Mouse (Mus musculus) heart, embryonic 13.5 days (tissue): ENCODE data around the gene Arhgap23. TPM values are rescaled to one million over a fixed set of nuclear protein-coding genes. Genes with fewer than 3 reads are reported as not detected.
A peak's percentile ranks its signal among the peaks of the same experiment; 100 is the strongest.

Source experiments
- ATAC-seq: fragments of 200-750 bp; cut with Nextera tagmentation; 2 replicates; pipeline ENCODE4 v1.8.0; 2017; ENCODE audit warnings: moderate TSS enrichment; ENCODE audit not compliant: insufficient number of reproducible peaks, low FRiP score, low TSS enrichment; ENCODE audit errors: extremely low read depth
- H3K27ac ChIP-seq: fragments of 300-500 bp; sonication (generic); replicated peaks from 2 replicates; pipeline ENCODE4 v1.5.1; 2015; ENCODE audit warnings: moderate library complexity, mild to moderate bottlenecking, inconsistent platforms
- H3K27me3 ChIP-seq: fragments of 300-500 bp; sonication (generic); replicated peaks from 2 replicates; pipeline ENCODE4 v1.6.1; 2015; ENCODE audit warnings: mild to moderate bottlenecking, inconsistent platforms
- H3K36me3 ChIP-seq: fragments of 300-500 bp; sonication (generic); 2 replicates; pipeline ENCODE4 v1.6.1; 2015; ENCODE audit warnings: mild to moderate bottlenecking, inconsistent platforms
- H3K4me1 ChIP-seq: fragments of 300-500 bp; sonication (generic); 2 replicates; pipeline ENCODE4 v1.6.1; 2015; ENCODE audit warnings: inconsistent platforms
- H3K4me2 ChIP-seq: fragments of 300-500 bp; sonication (generic); 2 replicates; pipeline ENCODE4 v1.6.1; 2015; ENCODE audit warnings: inconsistent platforms, mild to moderate bottlenecking, moderate library complexity
- H3K4me3 ChIP-seq: fragments of 300-500 bp; sonication (generic); 2 replicates; pipeline ENCODE4 v1.5.1; 2015; ENCODE audit warnings: moderate library complexity, mild to moderate bottlenecking, inconsistent platforms
- H3K9ac ChIP-seq: fragments of 300-500 bp; sonication (generic); 2 replicates; pipeline ENCODE4 v1.6.1; 2015; ENCODE audit warnings: inconsistent platforms, mild to moderate bottlenecking, moderate library complexity
- H3K9me3 ChIP-seq: fragments of 300-500 bp; sonication (generic); 2 replicates; pipeline ENCODE4 v1.6.1; 2016; ENCODE audit warnings: inconsistent platforms
- WGBS: fragments of 180-500 bp; shearing (Covaris S2); methylation state at CpG from one replicate; pipeline ENCODE4 v1.1.7; 2015; ENCODE audit warnings: mixed read lengths; 5-methylcytosine and 5-hydroxymethylcytosine counted together
- polyA plus RNA-seq: library from polyadenylated mRNA; unstranded; fragments of >200 nt; fragmentation: Nextera tagmentation; extraction: Ambion mirVana; gene quantifications from 2 replicates; pipeline ENCODE4 v1.2.1, GENCODE M21; 2015

The Arhgap23 gene
- polyA plus RNA-seq, 1 experiment from 2014 or later, result 6.9 TPM

GRCm38 (mm10) chr11:97406094-97406951, 9.0 kb upstream of the Arhgap23 start:
- H3K9ac ChIP-seq, result peak overlapping the region; percentile 83
- H3K36me3 ChIP-seq, result no peaks in the 10 kb centered on the region
- H3K27ac ChIP-seq, result peak overlapping the region; percentile 85
- peak; percentile 29; the same call in 1 of the 2 replicates for ATAC-seq
- 0 out of 2 replicates have a peak overlapping the region, but pooled peaks have one; percentile 2 for H3K4me3 ChIP-seq
- no peaks in the 10 kb centered on the region for H3K9me3 ChIP-seq
- H3K27me3 ChIP-seq, result no peaks in the 10 kb centered on the region
- H3K4me1 ChIP-seq, result peaks cover 62% of the 10 kb centered on the region
- H3K4me2 ChIP-seq, result peak overlapping the region; percentile 99
- WGBS, result 39% methylated on average over 10 of the region's 10 CpGs

- Histone ChIP-seq H3K9me3 (no peaks in the 10 kb centered on the region), H3K4me1 (peaks cover 60% of the 10 kb centered on the region), H3K9ac (peak overlapping the region; percentile 48), H3K27ac (peak overlapping the region; percentile 85; the same call in 1 of the 2 replicates), H3K4me3 (no peak overlapping the region), H3K27me3 (no peaks in the 10 kb centered on the region), H3K4me2 (0 out of 2 replicates have a peak overlapping the region, but pooled peaks have one; percentile 99), H3K36me3 (no peaks in the 10 kb centered on the region)
- 70% methylated on average over 3 of the region's 3 CpGs for WGBS
- no peak for ATAC-seq
Observed at GRCm38 (mm10) chr11:97407456-97407855, 7.9 kb upstream of the Arhgap23 start.

GRCm38 (mm10) chr11:97408171-97408570, 7.2 kb upstream of the Arhgap23 start:
- peaks cover 61% of the 10 kb centered on the region for H3K4me1 ChIP-seq
- H3K9me3 ChIP-seq, result no peaks in the 10 kb centered on the region
- no peak overlapping the region for H3K4me2 ChIP-seq
- 0 out of 2 replicates have a peak overlapping the region, but pooled peaks have one; percentile 48 for H3K9ac ChIP-seq
- no peak for ATAC-seq
- H3K36me3 ChIP-seq, result no peaks in the 10 kb centered on the region
- no peaks in the 10 kb centered on the region for H3K27me3 ChIP-seq
- H3K4me3 ChIP-seq, result no peak overlapping the region
- H3K27ac ChIP-seq, result no peak overlapping the region
- 2% methylated on average over 6 of the region's 6 CpGs for WGBS

GRCm38 (mm10) chr11:97410958-97411357, 4.4 kb upstream of the Arhgap23 start:
- Histone ChIP-seq H3K9me3 (no peaks in the 10 kb centered on the region), H3K4me1 (peaks cover 39% of the 10 kb centered on the region), H3K9ac (no peak overlapping the region), H3K27me3 (no peaks in the 10 kb centered on the region), H3K27ac (no peak overlapping the region), H3K4me3 (no peak overlapping the region), H3K4me2 (no peak overlapping the region), H3K36me3 (no peaks in the 10 kb centered on the region)
- WGBS, result 72% methylated on average over 4 of the region's 4 CpGs
- ATAC-seq, result no peak

- Histone ChIP-seq H3K4me3 (no peak overlapping the region), H3K4me1 (peaks cover 39% of the 10 kb centered on the region), H3K9me3 (no peaks in the 10 kb centered on the region), H3K36me3 (no peaks in the 10 kb centered on the region), H3K27ac (peak overlapping the region; percentile 86), H3K9ac (peak overlapping the region; percentile 33; the same call in 1 of the 2 replicates), H3K27me3 (no peaks in the 10 kb centered on the region), H3K4me2 (0 out of 2 replicates have a peak overlapping the region, but pooled peaks have one; percentile 12)
- no peak for ATAC-seq
- 20% methylated on average over 3 of the region's 3 CpGs for WGBS
Observed at GRCm38 (mm10) chr11:97412117-97412516, 3.2 kb upstream of the Arhgap23 start.

GRCm38 (mm10) chr11:97412808-97413347, 2.5 kb upstream of the Arhgap23 start:
- 42% methylated on average over 10 of the region's 10 CpGs for WGBS
- H3K4me1 ChIP-seq, result peaks cover 39% of the 10 kb centered on the region
- no peaks in the 10 kb centered on the region for H3K36me3 ChIP-seq
- H3K9ac ChIP-seq, result peak overlapping the region; percentile 25; the same call in 1 of the 2 replicates
- peak overlapping the region; percentile 86 for H3K27ac ChIP-seq
- H3K27me3 ChIP-seq, result no peaks in the 10 kb centered on the region
- no peaks in the 10 kb centered on the region for H3K9me3 ChIP-seq
- no peak for ATAC-seq
- no peak overlapping the region for H3K4me3 ChIP-seq
- peak overlapping the region; percentile 12; the same call in 1 of the 2 replicates for H3K4me2 ChIP-seq

GRCm38 (mm10) chr11:97415712-97416636, 641 bp downstream of the Arhgap23 start:
- peak overlapping the region; percentile 96 for H3K9ac ChIP-seq
- H3K4me2 ChIP-seq, result peak overlapping the region; percentile 82
- WGBS, result 2% methylated on average over 48 of the region's 49 CpGs
- no peaks in the 10 kb centered on the region for H3K9me3 ChIP-seq
- no peaks in the 10 kb centered on the region for H3K27me3 ChIP-seq
- ATAC-seq, result peak; percentile 33; the same call in 1 of the 2 replicates
- peak overlapping the region; percentile 80 for H3K27ac ChIP-seq
- peaks cover 4% of the 10 kb centered on the region; the same call in 1 of the 2 replicates for H3K36me3 ChIP-seq
- peak overlapping the region; percentile 97 for H3K4me3 ChIP-seq
- H3K4me1 ChIP-seq, result peaks cover 60% of the 10 kb centered on the region

GRCm38 (mm10) chr11:97416637-97417035, 1.3 kb downstream of the Arhgap23 start:
- Histone ChIP-seq H3K27ac (peak overlapping the region; percentile 80), H3K9ac (peak overlapping the region; percentile 96), H3K4me1 (peaks cover 61% of the 10 kb centered on the region), H3K27me3 (no peaks in the 10 kb centered on the region), H3K4me3 (peak overlapping the region; percentile 97), H3K9me3 (no peaks in the 10 kb centered on the region), H3K4me2 (peak overlapping the region; percentile 82), H3K36me3 (peaks cover 4% of the 10 kb centered on the region; the same call in 1 of the 2 replicates)
- 10% methylated on average over 5 of the region's 5 CpGs for WGBS
- no peak for ATAC-seq

GRCm38 (mm10) chr11:97418834-97419539, 3.7 kb downstream of the Arhgap23 start:
- Histone ChIP-seq H3K4me2 (no peak overlapping the region), H3K4me3 (no peak overlapping the region), H3K27me3 (no peaks in the 10 kb centered on the region), H3K9me3 (no peaks in the 10 kb centered on the region), H3K9ac (peak overlapping the region; percentile 59), H3K4me1 (peaks cover 73% of the 10 kb centered on the region), H3K36me3 (peaks cover 4% of the 10 kb centered on the region; the same call in 1 of the 2 replicates), H3K27ac (peak overlapping the region; percentile 58; the same call in 1 of the 2 replicates)
- 73% methylated on average over 14 of the region's 14 CpGs for WGBS
- ATAC-seq, result no peak

GRCm38 (mm10) chr11:97419540-97419900, 4.2 kb downstream of the Arhgap23 start:
- no peak overlapping the region for H3K4me3 ChIP-seq
- H3K27me3 ChIP-seq, result no peaks in the 10 kb centered on the region
- no peak overlapping the region for H3K4me2 ChIP-seq
- H3K36me3 ChIP-seq, result peaks cover 4% of the 10 kb centered on the region; the same call in 1 of the 2 replicates
- peaks cover 78% of the 10 kb centered on the region for H3K4me1 ChIP-seq
- no peaks in the 10 kb centered on the region for H3K9me3 ChIP-seq
- H3K27ac ChIP-seq, result peak overlapping the region; percentile 58; the same call in 1 of the 2 replicates
- no peak for ATAC-seq
- 53% methylated on average over 5 of the region's 5 CpGs for WGBS
- peak overlapping the region; percentile 24 for H3K9ac ChIP-seq
